Comparison of ENCODE assay signal across 8 mouse cellular contexts in genomic region chr3:51225979-51226378, GRCm38 (mm10). TPM values are rescaled to one million over a fixed set of nuclear protein-coding genes. Genes with fewer than 3 reads are reported as not detected.
DNase-seq lines count a peak whose midpoint lies in the region; ATAC-seq and TF ChIP-seq lines count a peak whose summit lies in the region.

No protein-coding gene starts in this region.

- peak overlapping the region; percentile 90; the same call in 1 of the 2 replicates for H3K4me2 ChIP-seq in kidney, postnatal 0 days (ENCODE audit: low read length)
- peak overlapping the region; percentile 68 for H3K4me2 ChIP-seq in embryonic facial prominence, embryonic 13.5 days
- H3K4me2 ChIP-seq in intestine, postnatal 0 days (replicated peaks; ENCODE audit: low read depth), result peak overlapping the region; percentile 95
- peak overlapping the region; percentile 72 for H3K4me2 ChIP-seq in neural tube, embryonic 14.5 days (ENCODE audit: low read depth, low read length)

- TF ChIP-seq CTCF in kidney, postnatal 0 days (IDR thresholded peaks at IDR 0.05; ENCODE audit: low read depth), result no peak
- no peak for TF ChIP-seq CTCF in intestine, postnatal 0 days (IDR thresholded peaks at IDR 0.05; ENCODE audit: low read depth)

- no peak for ATAC-seq in kidney, postnatal 0 days (replicated peaks; ENCODE audit: low FRiP score, low read depth)
- ATAC-seq in embryonic facial prominence, embryonic 13.5 days (ENCODE audit: insufficient number of reproducible peaks, insufficient read depth, low FRiP score, low TSS enrichment, low read depth), result no peak
- ATAC-seq in intestine, postnatal 0 days, result no peak
- no peak for ATAC-seq in neural tube, embryonic 14.5 days (ENCODE audit: low read depth)

- WGBS in kidney, postnatal 0 days, result 98% methylated on average over 10 of the region's 10 CpGs
- WGBS in embryonic facial prominence, embryonic 13.5 days, result 92% methylated on average over 10 of the region's 10 CpGs
- WGBS in intestine, postnatal 0 days, result 95% methylated on average over 10 of the region's 10 CpGs
- WGBS in neural tube, embryonic 14.5 days, result 94% methylated on average over 10 of the region's 10 CpGs

- peaks cover 20% of the 10 kb centered on the region for H3K4me1 ChIP-seq in kidney, postnatal 0 days (replicated peaks; ENCODE audit: insufficient read depth, low read length)
- peaks cover 37% of the 10 kb centered on the region for H3K4me1 ChIP-seq in embryonic facial prominence, embryonic 13.5 days
- H3K4me1 ChIP-seq in intestine, postnatal 0 days (replicated peaks; ENCODE audit: control insufficient read depth, insufficient read depth, low read length), result no peaks in the 10 kb centered on the region; the same call in 1 of the 2 replicates
- H3K4me1 ChIP-seq in neural tube, embryonic 14.5 days (ENCODE audit: control insufficient read depth, insufficient read depth, low read length), result peaks cover 9% of the 10 kb centered on the region; the same call in 1 of the 2 replicates

- no peaks in the 10 kb centered on the region for H3K27me3 ChIP-seq in kidney, postnatal 0 days (ENCODE audit: insufficient read depth, low read length)
- H3K27me3 ChIP-seq in embryonic facial prominence, embryonic 13.5 days, result no peaks in the 10 kb centered on the region
- no peaks in the 10 kb centered on the region for H3K27me3 ChIP-seq in intestine, postnatal 0 days (replicated peaks; ENCODE audit: control insufficient read depth, insufficient read depth, low read length)
- no peaks in the 10 kb centered on the region; the same call in 1 of the 2 replicates for H3K27me3 ChIP-seq in neural tube, embryonic 14.5 days (ENCODE audit: control insufficient read depth, insufficient read depth, low read length)

- no peak overlapping the region; the same call in 1 of the 2 replicates for H3K4me3 ChIP-seq in kidney, postnatal 0 days (replicated peaks; ENCODE audit: low read depth, low read length)
- H3K4me3 ChIP-seq in embryonic facial prominence, embryonic 13.5 days, result peak overlapping the region; percentile 92; the same call in 1 of the 2 replicates
- H3K4me3 ChIP-seq in intestine, postnatal 0 days (ENCODE audit: low read depth, low read length), result peak overlapping the region; percentile 87
- peak overlapping the region; percentile 87 for H3K4me3 ChIP-seq in neural tube, embryonic 14.5 days (ENCODE audit: low read depth, low read length)

- no peaks in the 10 kb centered on the region for H3K9me3 ChIP-seq in kidney, postnatal 0 days (replicated peaks; ENCODE audit: low read length)
- H3K9me3 ChIP-seq in embryonic facial prominence, embryonic 13.5 days, result no peaks in the 10 kb centered on the region
- no peaks in the 10 kb centered on the region for H3K9me3 ChIP-seq in intestine, postnatal 0 days (ENCODE audit: control insufficient read depth)
- H3K9me3 ChIP-seq in neural tube, embryonic 14.5 days (ENCODE audit: control insufficient read depth, low read length), result no peaks in the 10 kb centered on the region

- no peak overlapping the region for H3K9ac ChIP-seq in kidney, postnatal 0 days (ENCODE audit: low read depth, low read length)
- no peak overlapping the region for H3K9ac ChIP-seq in embryonic facial prominence, embryonic 13.5 days
- H3K9ac ChIP-seq in intestine, postnatal 0 days (ENCODE audit: low read depth, low read length), result no peak overlapping the region
- H3K9ac ChIP-seq in neural tube, embryonic 14.5 days (replicated peaks; ENCODE audit: low read depth, low read length), result no peak overlapping the region

- no peak overlapping the region for H3K27ac ChIP-seq in kidney, postnatal 0 days
- no peak overlapping the region for H3K27ac ChIP-seq in embryonic facial prominence, embryonic 13.5 days
- no peak overlapping the region for H3K27ac ChIP-seq in intestine, postnatal 0 days (ENCODE audit: low read depth, low read length)
- H3K27ac ChIP-seq in neural tube, embryonic 14.5 days (ENCODE audit: low read depth, low read length), result no peak overlapping the region

- no peak for DNase-seq in kidney, postnatal 0 days (ENCODE audit: low spot score)
- DNase-seq in kidney, postnatal 36 days, result no peak
- no peak for DNase-seq in frontal cortex, postnatal 25 days (ENCODE audit: low spot score in 2 of 2)
- no peak for DNase-seq in cerebellum, postnatal 14 days
- DNase-seq in embryo, embryonic 10.5 days (ENCODE audit: low spot score), result no peak

- H3K36me3 ChIP-seq in kidney, postnatal 0 days (ENCODE audit: insufficient read depth, low read length), result no peaks in the 10 kb centered on the region
- H3K36me3 ChIP-seq in embryonic facial prominence, embryonic 13.5 days, result no peaks in the 10 kb centered on the region
- no peaks in the 10 kb centered on the region for H3K36me3 ChIP-seq in intestine, postnatal 0 days (ENCODE audit: control insufficient read depth, insufficient read depth)
- no peaks in the 10 kb centered on the region for H3K36me3 ChIP-seq in neural tube, embryonic 14.5 days (ENCODE audit: control insufficient read depth, insufficient read depth, low read length)

RNA-seq across cellular contexts. Expression of gene Noct, which starts 1.7 kb away (rescaled TPM):
- 6.0 and 7.1 TPM in 2 replicates for polyA plus RNA-seq in kidney, postnatal 0 days (2015; fragmentation: Nextera tagmentation; extraction: Ambion mirVana)
- 9.6 and 9.9 TPM in 2 replicates for polyA plus RNA-seq in embryonic facial prominence, embryonic 13.5 days (2015; fragmentation: Nextera tagmentation; extraction: Ambion mirVana)
- polyA plus RNA-seq in intestine, postnatal 0 days (2015; fragmentation: Nextera tagmentation; extraction: Ambion mirVana), result 11.3 and 12.0 TPM in 2 replicates
- polyA plus RNA-seq in neural tube, embryonic 14.5 days (2014; fragmentation: Nextera tagmentation; extraction: Ambion mirVana), result 36.6 and 42.4 TPM in 2 replicates
